Mouse (Mus musculus) layer of hippocampus, postnatal 14 days (tissue): ENCODE measurements around the gene Gnao1. TPM values are rescaled to one million over a fixed set of nuclear protein-coding genes. Genes with fewer than 3 reads are reported as not detected.

Experiments
- DNase-seq, 2 experiments: peaks; one replicate each; pipeline ENCODE4 v3.0.0; 2021 to 2022; ENCODE audit warnings: low spot score in 2 of 2, mixed read lengths in 1 of 2
- long read RNA-seq, 2 experiments: library from polyadenylated mRNA; stranded (forward); transcript quantifications; one replicate each; pipeline ENCODE4 v2.0.0; 2021
- total RNA-seq, 2 experiments: library from RNA; stranded (reverse); gene quantifications; 2 replicates each; pipeline ENCODE4 v1.2.3; 2021

Gnao1 gene
- total RNA-seq: 100 to 1,000 TPM; 795 to 812 TPM
- long read RNA-seq, experiment 1, full-length matches to known transcripts: 222 of 284 reads
- long read RNA-seq, experiment 1, partial matches to known transcripts: 49 of 284 reads
- long read RNA-seq, experiment 1, other reads (novel, unspliced or antisense): 13 of 284 reads
- long read RNA-seq, experiment 2, full-length matches to known transcripts: 232 of 281 reads
- long read RNA-seq, experiment 2, partial matches to known transcripts: 33 of 281 reads
- long read RNA-seq, experiment 2, other reads (novel, unspliced or antisense): 16 of 281 reads

DNA sequence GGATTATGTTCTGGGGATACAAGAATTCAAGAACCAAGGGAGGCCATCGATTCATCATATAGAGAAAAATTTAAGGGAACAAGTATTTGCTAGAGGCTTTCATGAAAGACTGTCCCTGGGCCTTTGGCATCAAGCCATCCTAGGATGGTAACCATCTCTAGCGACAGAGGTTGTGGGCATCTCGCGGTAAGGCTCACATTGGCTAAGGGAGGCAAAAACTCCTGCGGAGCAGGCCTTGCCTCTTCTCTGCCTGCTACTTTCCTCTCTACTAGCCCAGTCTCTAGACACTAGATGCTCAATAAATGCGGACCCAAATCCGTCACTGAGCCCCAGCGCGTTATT, at the start of gene Gnao1:
Gnao1 (plus strand) TSS at position 281 of the 342 bp plus-strand sequence.
- DNase-seq: no peak

DNA sequence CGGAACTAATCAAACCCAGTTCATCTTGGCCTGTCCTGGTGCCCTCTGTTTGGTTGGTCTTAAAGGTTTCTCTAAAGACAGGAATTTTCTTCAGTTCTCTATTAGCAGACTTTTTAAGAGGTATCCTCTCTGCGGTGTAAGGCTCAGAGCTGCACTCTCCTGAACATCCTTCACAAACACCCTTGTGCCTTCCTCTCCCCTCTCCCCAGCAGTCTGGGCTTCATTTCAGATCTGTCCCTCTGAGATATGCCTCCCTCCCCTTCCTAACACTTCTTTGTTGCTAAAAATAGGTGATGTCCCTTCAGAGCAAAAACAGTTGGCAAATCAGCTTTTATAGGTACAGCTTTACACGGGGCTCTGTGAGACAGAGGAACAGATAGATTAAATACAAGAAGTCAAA, 32.2 kb upstream of the Gnao1 start:
- no peak for DNase-seq

DNA sequence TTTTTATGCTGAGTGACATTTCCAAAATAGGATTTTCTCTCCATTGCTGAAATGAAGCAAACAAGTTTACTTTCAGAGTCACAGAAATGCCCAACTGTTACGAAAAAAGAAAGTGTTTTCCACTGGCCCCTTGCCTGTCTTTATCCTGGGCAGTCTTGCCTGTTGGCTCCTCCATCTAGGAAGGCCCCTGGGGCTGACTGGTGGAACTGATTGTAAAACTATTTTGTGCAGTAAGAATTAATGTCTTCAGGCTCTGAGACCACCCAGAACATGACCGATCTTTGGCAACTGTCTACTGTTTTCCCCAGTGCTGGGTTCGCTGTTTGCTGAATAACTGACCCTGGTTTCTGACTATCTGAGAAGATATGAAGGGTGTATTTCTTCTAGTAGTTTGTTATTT, 540 bp upstream of the Gnao1 start:
- DNase-seq: no peak

DNA sequence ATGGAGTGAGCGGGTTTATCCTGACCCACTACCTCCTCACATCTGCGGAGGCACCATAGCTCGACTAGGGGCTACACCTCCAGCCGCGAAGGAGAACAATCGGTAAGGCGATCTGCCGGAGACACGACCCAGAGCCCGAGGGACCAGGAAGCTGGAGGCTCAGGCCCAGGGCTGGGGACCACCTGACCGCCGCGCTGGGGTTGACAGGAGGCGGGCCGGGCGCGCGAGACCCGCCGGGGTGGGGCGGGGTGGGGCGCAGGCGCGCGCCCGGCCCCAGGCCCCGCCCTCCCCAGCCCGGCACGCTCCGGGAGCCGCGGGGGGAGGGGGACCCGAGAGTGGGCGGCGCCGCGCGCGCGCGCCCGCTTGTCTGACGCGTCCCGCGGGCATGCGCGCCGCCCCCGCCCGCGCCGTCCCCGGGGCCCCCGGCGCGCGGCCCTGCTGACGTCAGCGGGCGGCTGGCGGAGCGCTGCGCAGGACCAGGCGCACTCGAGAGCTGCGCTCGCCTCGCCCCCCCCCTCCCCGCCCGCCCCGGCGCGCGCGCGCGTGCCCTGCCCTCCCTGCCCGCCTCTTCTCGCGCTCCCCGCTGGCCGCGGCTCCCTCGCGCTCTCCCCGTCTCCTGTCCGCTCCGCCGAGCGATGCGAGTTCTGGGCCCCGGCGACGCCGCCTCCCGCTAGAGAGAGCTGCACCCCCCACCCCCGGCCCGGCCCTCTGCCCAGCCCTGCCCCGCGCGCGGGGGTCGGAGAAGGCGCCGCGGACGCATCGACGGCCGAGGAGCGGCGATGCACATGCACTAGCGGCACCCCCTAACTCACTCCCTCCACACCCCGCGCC, 477 bp downstream of the Gnao1 start:
- peak; percentile 82 to 89 for DNase-seq

DNA sequence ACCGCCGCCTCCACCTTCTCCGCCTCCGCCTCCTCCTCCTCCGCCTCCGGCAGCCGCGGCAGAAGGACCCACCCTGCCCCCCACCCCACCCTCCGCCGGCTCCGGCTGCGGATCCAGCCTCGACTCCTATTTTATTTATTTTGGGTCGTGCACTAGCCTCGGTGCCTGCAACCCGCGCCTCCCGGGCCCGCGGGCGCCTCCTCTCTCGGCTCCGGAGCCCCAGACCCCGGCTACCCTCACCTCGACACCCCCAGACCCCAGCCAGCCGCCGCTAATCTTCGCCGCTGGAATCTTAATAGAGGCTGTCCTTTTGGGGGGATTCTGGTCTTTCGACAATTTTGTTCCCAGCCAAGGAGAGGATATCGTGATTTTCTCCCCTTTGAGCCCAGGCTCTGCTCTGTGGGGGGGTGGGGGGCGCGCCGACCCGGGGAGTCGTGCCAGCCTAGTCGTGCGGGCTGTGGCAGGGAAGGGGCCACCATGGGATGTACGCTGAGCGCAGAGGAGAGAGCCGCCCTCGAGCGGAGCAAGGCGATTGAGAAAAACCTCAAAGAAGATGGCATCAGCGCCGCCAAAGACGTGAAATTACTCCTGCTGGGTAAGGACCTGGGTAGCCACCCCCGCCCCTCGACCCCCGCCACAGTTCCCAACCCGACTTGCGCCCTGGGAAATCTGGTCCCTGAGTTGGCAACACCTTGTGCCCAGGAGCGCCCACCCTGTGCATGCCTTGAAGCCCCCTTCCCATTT, 1.3 kb downstream of the Gnao1 start:
- no peak for DNase-seq

DNA sequence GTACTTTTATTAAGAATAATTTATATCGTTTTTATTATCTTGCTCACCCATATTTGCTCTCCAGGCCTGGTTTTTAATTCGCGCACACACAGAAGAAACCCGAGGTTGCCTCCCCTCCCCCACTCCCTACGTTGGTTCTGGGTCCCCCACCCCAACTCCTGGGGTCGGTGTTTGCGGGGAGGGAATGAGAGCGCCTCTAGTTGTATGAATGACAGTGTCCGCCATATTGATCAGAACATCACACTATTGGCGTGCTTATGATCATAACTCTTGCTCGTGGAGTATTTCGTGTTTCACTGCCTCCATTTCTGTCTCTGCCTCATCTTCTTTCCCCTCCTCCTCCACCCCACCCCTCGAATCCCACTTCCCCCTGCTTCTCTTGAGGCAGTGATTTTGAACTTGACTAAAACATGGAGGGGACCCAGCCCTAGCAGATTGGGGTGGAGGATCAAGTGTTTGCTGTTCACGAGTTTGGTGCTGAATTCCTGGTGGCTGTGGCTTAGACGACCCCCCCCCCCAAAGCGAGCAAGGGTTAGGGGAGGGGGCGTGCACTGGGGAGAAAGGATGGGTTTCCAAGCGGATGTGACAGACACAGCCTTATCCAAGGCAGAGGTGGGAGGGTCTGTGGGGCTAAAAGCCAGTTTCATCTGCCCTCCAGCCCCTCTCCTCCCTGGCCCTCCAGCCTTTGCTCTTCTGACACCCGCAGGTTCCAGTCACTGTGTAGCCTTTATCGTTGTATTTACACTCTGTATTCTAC, 2.1 kb downstream of the Gnao1 start:
- DNase-seq: peak; percentile 50 to 63

DNA sequence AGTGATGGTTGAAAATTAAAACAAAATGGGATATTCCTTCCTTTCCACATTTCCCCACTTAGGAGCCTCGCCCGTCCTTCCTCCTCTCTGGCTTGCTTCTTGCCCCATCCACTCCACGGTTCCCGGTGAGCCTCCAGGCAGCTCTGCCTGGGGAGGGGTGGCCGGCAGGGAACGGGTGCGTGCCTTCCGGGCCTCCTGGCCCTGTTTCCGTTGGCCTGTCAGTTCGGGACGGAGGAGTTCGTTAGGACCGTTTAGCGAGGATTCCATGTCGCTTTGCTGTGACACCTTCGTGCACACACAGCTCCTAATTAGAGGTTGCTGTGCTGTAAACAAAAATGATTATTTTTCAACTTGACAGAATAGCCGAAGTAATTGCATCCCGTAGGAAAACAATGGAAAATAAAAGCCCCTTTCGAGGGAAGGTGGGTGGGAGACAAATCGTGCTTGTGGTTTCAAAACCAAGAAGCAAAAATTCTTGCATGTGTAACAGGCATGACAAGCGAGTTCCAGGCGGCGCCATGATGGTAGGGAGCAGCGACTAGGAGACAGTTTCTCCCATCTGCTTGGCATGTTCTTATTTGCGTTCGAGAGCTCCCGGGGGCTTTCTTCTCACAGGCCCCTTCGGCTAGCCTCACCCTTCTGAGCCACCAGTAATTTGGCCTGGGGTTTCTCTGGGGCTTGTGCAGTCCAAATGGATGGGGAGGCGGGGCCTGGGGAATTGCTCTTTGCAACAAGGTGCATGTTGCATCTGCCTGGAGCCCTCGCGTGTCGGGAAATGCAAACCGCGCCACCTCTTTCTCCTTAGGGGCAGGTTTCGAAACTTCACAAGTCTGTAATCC, 3.0 kb downstream of the Gnao1 start:
- peak in 1 of 2 experiments; percentile 41 for DNase-seq

DNA sequence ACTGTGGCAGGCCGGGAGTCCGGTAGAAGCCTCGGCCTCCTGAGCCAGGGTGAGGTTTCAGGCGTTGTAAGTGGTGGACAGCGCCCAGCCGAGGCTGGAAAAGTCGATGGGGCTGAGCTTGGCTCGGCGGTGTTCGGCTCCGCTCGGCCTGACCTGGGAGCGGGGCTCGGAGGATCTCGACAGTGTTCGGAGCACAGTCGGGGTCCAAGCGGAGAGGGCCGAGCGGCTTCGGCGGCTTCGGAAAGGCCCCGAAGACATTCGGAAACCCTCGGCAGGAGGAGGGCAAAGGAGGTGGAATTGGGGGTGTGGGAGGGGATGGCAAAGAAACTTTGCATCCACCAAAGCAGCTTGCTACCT, 3.6 kb downstream of the Gnao1 start:
- DNase-seq: peak; percentile 94 to 95

DNA sequence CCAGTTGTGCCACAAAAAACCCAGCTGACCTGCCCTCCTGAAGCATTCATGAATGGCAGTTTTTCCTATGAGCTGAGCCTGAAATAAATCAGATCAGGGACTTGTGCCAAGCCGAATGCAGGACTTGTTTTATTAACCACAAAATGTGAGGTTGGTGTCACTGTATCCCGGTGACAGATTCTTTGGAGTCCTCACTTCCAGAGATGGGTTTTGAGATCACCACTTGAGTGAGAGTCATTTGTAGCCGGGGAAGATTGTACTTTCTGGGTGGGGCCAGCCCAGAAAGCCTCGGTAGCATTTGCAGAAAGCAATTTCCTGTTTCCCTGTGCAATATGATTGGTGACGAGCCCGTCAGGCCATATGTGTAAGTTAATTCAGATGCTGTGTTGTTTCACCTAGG, 4.5 kb downstream of the Gnao1 start:
- DNase-seq: peak in 1 of 2 experiments; percentile 42

DNA sequence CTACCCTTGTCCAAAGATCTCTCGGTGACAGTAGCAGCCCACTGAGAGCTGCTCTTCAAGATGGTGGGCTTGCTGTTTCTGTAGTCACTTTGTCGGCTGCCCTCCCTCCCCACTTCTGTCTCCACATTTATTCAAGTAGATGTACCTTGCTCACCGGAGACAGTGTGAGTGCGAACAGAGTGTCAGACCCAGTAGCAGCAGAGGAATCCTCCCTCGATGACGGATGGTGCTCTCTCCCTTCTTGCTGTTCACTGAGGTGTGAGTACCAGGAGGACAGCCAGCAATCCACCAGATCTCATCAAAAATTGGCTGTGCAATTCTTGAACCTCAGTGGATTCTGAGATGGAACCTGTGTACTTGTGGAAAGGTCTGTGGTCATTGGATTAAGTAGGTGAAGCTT, 6.5 kb downstream of the Gnao1 start:
- DNase-seq: no peak

DNA sequence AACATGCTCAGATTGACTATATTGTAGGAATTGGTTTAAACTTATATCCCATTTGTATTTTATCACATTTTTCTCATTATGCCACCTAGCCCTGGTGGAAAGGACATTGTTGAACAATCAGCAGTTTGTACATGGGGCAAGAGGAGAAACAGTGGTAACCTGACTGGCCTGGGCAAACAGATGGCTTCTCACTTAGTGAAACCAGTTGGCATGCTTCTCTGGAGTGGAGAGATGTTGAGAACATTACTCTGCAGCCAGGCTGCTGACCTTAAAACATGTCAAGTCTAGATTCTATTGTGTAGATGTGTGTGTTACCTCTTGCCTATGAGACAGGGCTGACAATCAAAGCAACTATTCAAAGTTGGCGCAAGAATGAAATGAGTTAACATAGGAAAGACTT, 7.6 kb downstream of the Gnao1 start:
- no peak for DNase-seq

DNA sequence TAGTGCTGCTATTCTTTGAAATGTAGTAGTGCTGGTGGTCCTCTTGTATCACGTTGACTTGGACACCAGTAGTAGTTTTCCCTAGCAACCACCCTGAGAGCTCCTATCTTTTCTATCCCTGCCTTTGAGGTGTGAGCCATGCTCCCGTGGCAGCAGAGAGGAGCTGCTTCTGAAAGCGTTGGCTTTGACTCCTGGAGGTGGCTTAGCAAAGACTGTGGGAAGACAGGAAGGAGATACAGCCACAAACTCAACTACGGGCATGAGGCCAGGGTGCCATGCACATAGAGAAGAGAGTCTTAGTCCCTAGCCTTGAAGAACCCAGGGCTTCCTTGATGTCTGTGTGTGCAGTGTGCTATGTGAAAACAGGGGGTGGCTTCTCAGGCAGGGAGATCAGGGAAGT, 10.2 kb downstream of the Gnao1 start:
- no peak for DNase-seq

DNA sequence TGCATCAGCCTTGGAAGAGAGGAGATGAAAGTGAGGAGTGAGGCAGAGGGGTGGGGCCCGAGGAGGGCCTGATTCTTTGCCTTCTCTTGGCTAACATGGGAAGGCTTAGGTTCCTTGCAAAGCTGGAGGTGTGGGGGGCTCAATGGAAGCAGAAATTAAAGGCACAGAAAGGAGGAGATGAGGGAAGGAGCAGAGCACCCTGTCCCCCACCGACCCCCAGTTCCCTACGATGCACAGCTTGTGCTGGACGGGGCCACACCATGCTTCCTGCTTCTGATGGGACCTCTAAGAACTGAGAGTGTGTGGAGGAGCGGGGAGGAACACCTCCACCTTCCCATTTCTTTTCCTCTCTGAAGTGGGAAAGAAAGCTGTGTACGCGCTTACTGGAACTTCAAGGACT, 11.6 kb downstream of the Gnao1 start:
- DNase-seq: no peak

DNA sequence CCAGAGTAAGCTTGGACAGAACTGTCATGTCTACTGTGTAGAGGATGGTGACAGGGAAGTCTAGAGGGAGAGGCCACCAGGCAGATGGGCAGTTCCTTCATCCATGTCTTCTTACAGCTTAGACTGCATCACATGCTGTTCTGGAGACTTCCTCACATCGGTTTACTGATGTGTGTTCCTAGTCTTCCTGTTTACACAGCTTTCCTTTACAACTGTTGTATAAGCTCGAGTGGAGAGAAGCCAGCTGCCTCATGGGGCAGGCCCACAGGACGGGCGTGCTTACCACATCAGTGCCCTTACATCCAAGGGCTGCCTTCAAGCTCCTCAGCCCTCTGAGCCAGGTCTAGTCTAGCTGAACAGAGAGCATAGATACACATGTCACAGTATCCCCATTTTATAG, 15.6 kb downstream of the Gnao1 start:
- no peak for DNase-seq

DNA sequence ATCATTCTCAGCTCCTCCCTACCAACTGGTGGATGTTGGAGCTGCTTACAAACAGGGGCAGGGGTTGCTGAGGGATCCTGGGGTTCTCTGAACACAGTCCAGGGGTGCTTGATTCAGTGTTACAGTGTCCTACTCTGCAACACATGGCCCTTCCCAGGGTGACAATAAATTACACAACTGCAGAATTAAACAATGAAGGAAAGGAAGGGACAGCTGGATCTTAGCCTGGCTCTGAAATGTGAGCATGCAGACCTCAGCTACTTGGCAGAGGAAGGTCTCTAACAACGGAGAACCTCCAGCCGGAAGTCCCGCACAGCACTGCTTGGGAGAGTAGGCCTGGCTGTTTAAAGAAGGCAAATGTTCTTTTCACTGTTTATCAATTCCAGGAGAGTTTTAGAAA, 20.9 kb downstream of the Gnao1 start:
- DNase-seq: no peak

DNA sequence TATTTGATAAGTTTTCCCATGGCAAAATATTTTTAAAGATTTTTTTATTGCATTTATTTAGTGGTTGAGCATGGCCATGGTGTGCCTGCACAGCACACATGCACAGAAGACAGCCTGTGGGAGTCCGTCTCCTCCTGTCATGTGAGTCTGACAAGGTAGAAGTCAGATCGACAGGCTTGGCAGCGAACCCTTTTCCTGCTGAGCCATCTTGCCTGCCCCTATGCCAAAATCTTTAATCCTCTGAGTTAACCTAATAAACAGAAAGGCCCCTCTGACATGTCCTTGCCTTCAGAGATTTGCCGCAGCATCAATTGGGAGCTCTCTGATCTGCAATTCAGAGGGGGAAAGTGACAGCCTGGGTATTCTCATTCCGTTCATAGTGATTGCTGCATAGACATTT, 26.0 kb downstream of the Gnao1 start:
- DNase-seq: no peak

DNA sequence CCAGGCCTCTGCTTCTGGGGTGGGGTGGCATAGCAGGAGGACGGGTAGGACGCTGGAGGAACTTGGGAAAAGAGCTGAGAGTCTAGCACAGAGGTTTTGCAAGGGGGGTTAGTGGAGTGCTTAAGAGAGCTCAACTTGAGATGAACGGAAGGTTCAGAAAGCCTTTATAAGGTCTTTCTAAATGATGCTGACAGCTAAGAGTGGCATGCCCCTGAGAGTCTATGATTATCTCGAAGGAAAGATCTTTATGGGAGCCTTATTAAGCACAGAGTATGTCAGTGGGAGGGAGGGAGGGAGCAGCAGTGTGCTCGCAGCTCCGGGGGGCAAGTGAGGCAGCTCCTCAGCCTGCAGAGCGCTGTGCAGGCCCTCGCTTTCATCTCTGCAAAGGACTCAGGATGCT, 29.3 kb downstream of the Gnao1 start:
- no peak for DNase-seq

DNA sequence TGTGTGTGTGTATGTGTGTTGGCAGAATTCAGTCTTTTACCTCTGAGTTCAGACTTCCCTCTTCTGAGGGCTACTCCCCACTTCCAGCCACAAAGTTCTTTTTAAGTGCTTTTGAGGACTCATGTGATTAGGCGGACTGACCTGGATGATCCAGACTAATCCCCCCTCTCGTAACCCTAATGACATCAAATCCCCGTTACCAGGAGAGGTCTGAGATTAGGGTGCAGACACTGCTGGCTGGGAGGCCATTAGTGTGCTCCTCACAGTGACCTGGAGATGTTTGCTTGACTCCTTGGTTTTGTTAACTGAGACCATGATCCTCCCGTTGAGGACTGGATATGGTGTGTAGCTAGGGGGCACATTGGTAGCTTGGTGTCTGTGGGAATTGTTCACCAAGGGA, 30.7 kb downstream of the Gnao1 start:
- no peak for DNase-seq

DNA sequence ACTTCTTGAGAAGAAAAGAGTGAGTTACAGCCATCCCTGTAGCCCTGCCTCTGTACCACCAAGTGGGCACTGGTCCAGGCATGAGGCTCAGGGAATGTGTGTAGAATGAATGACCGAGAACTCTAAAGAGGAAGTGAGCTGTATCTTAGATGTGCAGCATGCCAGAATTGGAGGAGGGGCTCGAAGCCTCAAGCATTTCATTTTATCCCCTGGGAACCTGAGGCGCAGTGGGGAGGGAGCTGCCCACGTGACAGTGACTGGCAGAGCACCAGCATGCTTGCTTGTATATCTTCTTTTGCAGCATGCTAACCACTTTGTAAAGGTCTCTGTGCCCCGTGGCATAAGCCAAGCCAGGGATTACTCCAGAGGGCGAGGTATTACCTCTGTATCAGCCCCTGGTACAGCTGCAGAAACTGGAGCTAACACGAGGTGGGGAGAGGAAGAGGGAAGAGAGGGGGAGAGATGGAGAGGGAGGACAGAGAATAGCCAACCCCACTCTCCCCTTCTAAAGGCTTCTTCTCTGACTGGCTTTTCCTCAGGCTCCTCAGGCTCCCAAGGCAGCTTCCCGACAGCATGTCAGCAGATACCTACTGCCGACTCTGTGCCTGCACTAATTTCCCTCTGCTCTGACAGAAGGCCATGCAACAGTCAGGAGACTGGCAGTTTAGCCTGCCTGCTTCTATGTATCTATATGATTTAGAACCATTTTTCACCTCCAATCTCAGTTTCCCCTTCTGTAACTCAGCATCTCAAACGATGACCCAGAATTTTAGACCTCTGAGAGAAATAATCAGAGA, 31.4 kb downstream of the Gnao1 start:
- peak in 1 of 2 experiments; percentile 39 for DNase-seq

DNA sequence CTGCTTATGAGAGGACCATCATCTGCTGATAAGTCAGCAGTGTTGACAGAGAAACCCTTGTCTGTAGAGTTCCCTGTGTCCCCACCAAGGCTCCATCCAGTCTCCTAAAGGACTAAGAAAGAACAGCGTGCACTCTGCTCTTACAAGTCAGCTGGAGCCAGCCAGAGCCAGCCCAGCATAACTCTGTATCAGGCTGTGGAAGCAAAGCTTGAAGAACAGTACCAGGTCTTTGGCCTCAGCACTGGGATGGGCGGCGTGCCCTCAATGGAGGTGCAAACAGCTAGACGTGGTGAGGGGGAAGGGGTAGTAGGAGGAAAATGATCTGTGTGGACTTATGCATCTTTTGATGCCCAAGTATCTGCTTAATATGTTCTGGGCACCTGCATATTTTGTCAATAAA, 32.8 kb downstream of the Gnao1 start:
- DNase-seq: no peak
